Mouse (Mus musculus) midbrain, embryonic 15.5 days (tissue): ENCODE measurements at regions not wholly inside any gene's neighbourhood (a gene's known extent, or its start where the extent isn't known, plus 50 kb on each side); places are given as distances from the start of the nearest gene placed in this dataset.

Source experiments
- ATAC-seq: fragments of 200-750 bp; cut with Nextera tagmentation; replicated peaks from 2 replicates; pipeline ENCODE4 v1.8.0; 2017; ENCODE audit warnings: moderate TSS enrichment
- H3K27ac ChIP-seq: fragments of 300-500 bp; sonication (generic); 2 replicates; pipeline ENCODE4 v1.5.1; 2015; ENCODE audit warnings: mild to moderate bottlenecking, inconsistent platforms
- H3K27me3 ChIP-seq: fragments of 300-500 bp; sonication (generic); replicated peaks from 2 replicates; pipeline ENCODE4 v1.6.1; 2015; ENCODE audit warnings: inconsistent platforms
- H3K36me3 ChIP-seq: fragments of 300-500 bp; sonication (generic); replicated peaks from 2 replicates; pipeline ENCODE4 v1.6.1; 2015; ENCODE audit warnings: inconsistent platforms
- H3K4me1 ChIP-seq: fragments of 300-500 bp; sonication (generic); 2 replicates; pipeline ENCODE4 v1.6.1; 2015; ENCODE audit warnings: inconsistent platforms
- H3K4me2 ChIP-seq: fragments of 300-500 bp; sonication (generic); 2 replicates; pipeline ENCODE4 v1.6.1; 2015; ENCODE audit warnings: inconsistent platforms, mild to moderate bottlenecking, moderate library complexity
- H3K4me3 ChIP-seq: fragments of 300-500 bp; sonication (generic); 2 replicates; pipeline ENCODE4 v1.5.1; 2015; ENCODE audit warnings: mild to moderate bottlenecking, inconsistent platforms
- H3K9ac ChIP-seq: fragments of 300-500 bp; sonication (generic); 2 replicates; pipeline ENCODE4 v1.6.1; 2015; ENCODE audit warnings: mild to moderate bottlenecking, inconsistent platforms
- H3K9me3 ChIP-seq: fragments of 300-500 bp; sonication (generic); 2 replicates; pipeline ENCODE4 v1.6.1; 2016; ENCODE audit warnings: inconsistent platforms
- WGBS: fragments of 180-500 bp; shearing (Covaris S2); methylation state at CpG from one replicate; pipeline ENCODE4 v1.1.7; 2015; ENCODE audit warnings: mixed read lengths; 5-methylcytosine and 5-hydroxymethylcytosine counted together

DNA sequence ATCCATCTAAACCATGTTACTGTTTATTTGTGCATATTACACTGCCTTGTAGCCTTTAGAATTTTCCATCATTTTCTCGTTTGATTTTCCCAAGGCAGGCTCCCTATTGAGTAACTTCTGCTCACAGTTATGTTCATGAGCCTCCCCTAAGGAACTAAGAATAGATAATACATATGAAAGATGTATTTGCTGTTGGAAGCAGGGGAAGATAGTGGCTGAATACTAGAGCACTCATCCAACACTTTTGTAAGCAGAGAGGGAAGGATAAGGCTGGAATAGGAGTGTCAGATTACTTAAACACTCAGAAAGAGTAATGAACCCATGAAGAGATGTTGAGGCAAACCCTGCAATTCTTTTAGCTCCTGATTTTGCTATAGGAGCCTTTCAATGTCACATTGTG lies 1055.1 kb downstream of the Brinp1 start:
- H3K4me2 ChIP-seq, result no peak overlapping the region
- H3K4me3 ChIP-seq, result no peak overlapping the region
- no peaks in the 10 kb centered on the region for H3K36me3 ChIP-seq
- ATAC-seq, result no peak
- WGBS, result 87% methylated on average over 1 of the region's 1 CpGs
- H3K27me3 ChIP-seq, result no peaks in the 10 kb centered on the region
- no peaks in the 10 kb centered on the region for H3K4me1 ChIP-seq
- H3K27ac ChIP-seq, result no peak overlapping the region
- no peak overlapping the region for H3K9ac ChIP-seq
- H3K9me3 ChIP-seq, result no peaks in the 10 kb centered on the region

DNA sequence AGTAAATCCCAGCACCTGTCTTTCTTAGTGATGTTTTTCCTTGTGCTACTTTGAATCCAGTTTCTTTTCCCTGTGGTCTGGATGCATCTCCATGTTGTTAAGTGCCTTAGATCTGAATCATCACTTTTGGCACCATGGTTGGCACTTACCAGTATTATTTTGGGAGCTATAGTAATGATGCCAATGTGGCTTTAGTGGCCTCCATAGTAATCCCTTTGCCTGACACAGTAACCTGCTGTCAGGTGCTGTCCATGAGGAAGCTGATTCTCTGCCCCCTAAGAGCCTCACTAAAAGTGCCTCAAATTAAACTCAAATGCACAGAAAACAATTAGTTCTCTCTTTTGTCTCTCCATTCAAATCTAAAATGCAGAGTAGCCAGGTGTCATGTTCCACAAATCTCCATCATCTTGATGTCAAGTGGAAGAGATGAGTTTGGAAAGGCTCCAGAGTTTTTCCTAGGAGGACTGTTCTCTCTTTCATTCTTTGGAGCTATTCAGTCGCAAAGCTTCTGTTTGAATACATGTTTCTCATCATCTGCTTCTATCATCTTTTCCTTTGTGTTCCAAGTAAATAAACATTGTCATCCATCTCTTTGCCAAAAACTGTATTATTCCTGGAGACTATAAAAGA lies 1062.1 kb downstream of the Brinp1 start:
- H3K4me2 ChIP-seq, result no peak overlapping the region
- no peak overlapping the region for H3K4me3 ChIP-seq
- no peak overlapping the region for H3K27ac ChIP-seq
- no peaks in the 10 kb centered on the region for H3K36me3 ChIP-seq
- no peaks in the 10 kb centered on the region for H3K27me3 ChIP-seq
- no peaks in the 10 kb centered on the region for H3K4me1 ChIP-seq
- no peak overlapping the region for H3K9ac ChIP-seq
- 65% methylated on average over 1 of the region's 1 CpGs for WGBS
- no peak for ATAC-seq
- no peaks in the 10 kb centered on the region for H3K9me3 ChIP-seq

DNA sequence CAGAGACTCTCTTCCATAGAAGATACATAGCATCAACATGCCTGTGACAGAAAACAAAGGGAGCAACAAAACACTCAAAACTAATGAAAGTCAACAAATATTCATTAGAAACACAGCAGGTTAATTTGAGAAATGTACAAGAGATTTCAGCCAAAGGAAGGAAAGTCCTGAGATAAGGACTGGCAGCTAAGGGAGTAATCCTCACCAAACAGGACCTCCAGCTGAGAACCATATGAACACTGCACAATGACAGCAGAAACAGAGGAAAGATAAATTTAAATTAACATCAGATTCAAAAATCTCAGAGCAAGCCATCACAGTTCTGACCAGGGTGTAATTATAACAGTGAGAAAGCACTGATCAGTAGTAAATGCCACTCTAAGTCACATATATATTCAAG lies 1060.6 kb downstream of the Tlr4 start:
- H3K9ac ChIP-seq, result no peak overlapping the region
- no peak overlapping the region for H3K27ac ChIP-seq
- no peaks in the 10 kb centered on the region for H3K36me3 ChIP-seq
- H3K27me3 ChIP-seq, result no peaks in the 10 kb centered on the region
- H3K4me1 ChIP-seq, result no peaks in the 10 kb centered on the region
- no peaks in the 10 kb centered on the region for H3K9me3 ChIP-seq
- no peak overlapping the region for H3K4me3 ChIP-seq
- ATAC-seq, result no peak
- no peak overlapping the region for H3K4me2 ChIP-seq

DNA sequence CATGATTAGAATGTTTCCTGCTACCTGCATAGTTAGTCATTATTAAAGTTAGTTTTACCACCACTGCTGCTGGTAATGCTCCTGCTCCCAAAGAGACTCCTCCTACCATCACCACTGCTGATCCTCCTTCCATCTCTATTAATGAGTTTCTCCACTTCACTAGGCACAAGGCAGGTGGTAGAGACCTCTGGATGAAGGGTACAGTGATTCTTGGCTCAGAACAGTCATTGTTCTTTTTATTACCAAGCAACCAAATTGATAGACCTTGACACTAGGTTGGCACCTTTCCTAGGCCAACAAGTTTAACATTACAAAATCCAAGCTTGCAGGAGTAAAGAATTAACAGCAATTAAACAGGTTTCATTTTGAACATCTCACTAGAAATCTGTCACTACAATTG lies 1057.8 kb downstream of the Tlr4 start:
- no peaks in the 10 kb centered on the region for H3K4me1 ChIP-seq
- H3K27me3 ChIP-seq, result no peaks in the 10 kb centered on the region
- H3K9ac ChIP-seq, result no peak overlapping the region
- no peaks in the 10 kb centered on the region for H3K9me3 ChIP-seq
- H3K36me3 ChIP-seq, result no peaks in the 10 kb centered on the region
- no peak overlapping the region for H3K27ac ChIP-seq
- H3K4me2 ChIP-seq, result no peak overlapping the region
- ATAC-seq, result no peak
- H3K4me3 ChIP-seq, result no peak overlapping the region

DNA sequence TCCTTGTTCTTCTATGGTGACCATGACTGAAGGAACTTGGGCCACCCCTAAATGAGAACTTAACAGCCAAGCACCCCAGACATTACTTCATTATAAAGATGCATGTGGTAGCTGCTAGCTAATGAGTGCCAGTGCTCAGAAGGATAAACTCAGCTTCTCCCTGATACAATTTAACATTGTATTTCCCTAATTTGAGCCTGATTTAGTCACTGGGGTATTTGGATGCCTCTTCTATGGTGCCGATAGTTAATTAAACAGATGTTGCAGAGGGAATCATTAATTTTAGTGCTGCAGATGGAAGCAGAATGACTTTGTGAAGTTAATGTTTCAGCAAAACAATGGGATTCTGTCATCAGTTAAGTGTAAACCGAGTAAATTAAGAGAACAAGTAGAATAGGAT lies 1034.8 kb downstream of the Tlr4 start:
- H3K4me2 ChIP-seq, result no peak overlapping the region
- no peak overlapping the region for H3K27ac ChIP-seq
- WGBS, result 78% methylated on average over 2 of the region's 2 CpGs
- no peaks in the 10 kb centered on the region for H3K4me1 ChIP-seq
- no peaks in the 10 kb centered on the region for H3K9me3 ChIP-seq
- no peaks in the 10 kb centered on the region for H3K36me3 ChIP-seq
- no peak overlapping the region for H3K9ac ChIP-seq
- no peak overlapping the region for H3K4me3 ChIP-seq
- ATAC-seq, result no peak
- no peaks in the 10 kb centered on the region for H3K27me3 ChIP-seq

DNA sequence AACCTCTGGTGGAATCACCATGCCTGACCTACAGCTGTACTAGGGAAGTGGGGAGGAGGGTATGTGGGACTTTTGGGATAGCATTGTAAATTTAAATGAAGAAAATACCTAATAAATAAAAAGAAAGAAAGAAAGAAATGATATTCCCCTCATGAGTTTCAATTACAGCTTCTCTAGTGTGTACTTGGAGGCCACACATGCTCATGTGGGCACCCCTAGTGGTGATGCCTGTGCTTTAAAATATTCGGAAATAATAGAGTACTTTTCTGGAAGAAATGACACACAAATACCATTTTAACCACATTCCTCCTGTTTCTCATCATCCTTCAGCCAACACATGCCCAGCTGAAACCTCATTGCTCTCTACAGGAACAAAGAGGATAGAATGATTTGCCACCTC lies 1034.4 kb downstream of the Tlr4 start:
- 92% methylated on average over 1 of the region's 1 CpGs for WGBS
- Histone ChIP-seq H3K27ac (no peak overlapping the region), H3K36me3 (no peaks in the 10 kb centered on the region), H3K9ac (no peak overlapping the region), H3K4me2 (no peak overlapping the region), H3K4me3 (no peak overlapping the region), H3K4me1 (no peaks in the 10 kb centered on the region), H3K27me3 (no peaks in the 10 kb centered on the region), H3K9me3 (no peaks in the 10 kb centered on the region)
- no peak for ATAC-seq

DNA sequence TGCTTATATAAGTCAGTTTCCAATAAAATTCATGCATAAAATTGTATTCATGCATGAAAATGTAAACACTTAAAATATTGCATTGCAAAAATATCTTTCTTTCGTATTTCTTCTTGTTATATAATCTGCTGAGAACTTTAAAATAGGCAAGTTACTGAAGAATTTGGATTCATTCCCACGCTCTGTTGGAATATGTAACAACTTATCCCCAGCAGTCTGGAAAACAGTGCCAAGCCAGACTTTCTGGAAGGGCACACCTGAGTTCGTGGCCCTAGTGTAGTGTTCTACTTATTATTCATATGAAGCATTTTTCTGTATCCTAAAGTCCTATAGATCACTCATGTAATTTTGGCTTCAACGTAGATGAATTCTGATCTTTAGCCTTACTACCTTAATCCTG lies 1025.6 kb downstream of the Tlr4 start:
- WGBS, result 87% methylated on average over 4 of the region's 4 CpGs
- H3K4me2 ChIP-seq, result no peak overlapping the region
- ATAC-seq, result no peak
- no peaks in the 10 kb centered on the region for H3K36me3 ChIP-seq
- H3K27me3 ChIP-seq, result no peaks in the 10 kb centered on the region
- no peak overlapping the region for H3K27ac ChIP-seq
- no peak overlapping the region for H3K9ac ChIP-seq
- H3K4me3 ChIP-seq, result no peak overlapping the region
- no peaks in the 10 kb centered on the region for H3K9me3 ChIP-seq
- no peaks in the 10 kb centered on the region for H3K4me1 ChIP-seq

DNA sequence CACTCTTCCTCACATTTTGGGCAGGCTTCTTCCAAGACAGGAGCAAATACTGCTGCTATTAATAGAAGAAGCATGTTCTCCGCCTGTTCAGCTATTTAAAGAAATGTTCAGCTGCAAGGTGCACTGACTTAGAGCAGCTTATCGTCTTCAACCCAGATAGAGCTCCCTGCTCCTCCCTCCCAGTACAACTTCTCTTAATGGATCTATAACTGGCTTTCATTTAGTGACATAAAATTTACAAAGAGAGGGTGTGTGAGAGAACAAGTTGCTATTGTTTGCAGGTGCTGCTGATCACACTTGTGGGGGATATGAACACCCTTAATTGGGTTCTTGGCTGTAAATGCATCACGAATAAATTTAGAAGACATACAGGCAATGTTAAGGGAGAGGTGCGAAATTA lies 1006.0 kb downstream of the Tlr4 start:
- no peaks in the 10 kb centered on the region for H3K9me3 ChIP-seq
- no peaks in the 10 kb centered on the region for H3K4me1 ChIP-seq
- 81% methylated on average over 4 of the region's 4 CpGs for WGBS
- H3K27me3 ChIP-seq, result no peaks in the 10 kb centered on the region
- H3K4me3 ChIP-seq, result no peak overlapping the region
- no peak overlapping the region for H3K27ac ChIP-seq
- no peaks in the 10 kb centered on the region for H3K36me3 ChIP-seq
- ATAC-seq, result no peak
- H3K4me2 ChIP-seq, result no peak overlapping the region
- H3K9ac ChIP-seq, result no peak overlapping the region

DNA sequence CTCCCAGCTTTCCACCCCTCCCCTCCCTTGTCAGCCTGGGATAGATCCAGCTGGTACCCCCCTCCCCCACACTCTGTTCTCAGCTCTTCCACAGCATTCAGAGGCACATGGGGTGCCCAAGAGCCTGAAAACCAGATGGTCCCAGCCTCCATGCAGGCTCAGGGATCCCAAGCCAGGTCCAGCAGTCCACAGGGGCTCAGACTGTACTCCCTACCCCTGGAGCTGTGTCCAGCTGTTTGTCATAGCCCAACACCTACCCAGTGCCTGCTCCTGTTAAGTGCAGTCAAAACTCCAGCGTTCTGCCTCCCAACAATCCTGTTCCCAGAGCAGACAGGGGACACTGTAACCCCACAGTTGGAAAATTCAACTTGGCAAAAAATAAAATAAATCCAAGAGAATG lies 998.1 kb downstream of the Tlr4 start:
- Histone ChIP-seq H3K4me1 (no peaks in the 10 kb centered on the region), H3K9ac (no peak overlapping the region), H3K36me3 (no peaks in the 10 kb centered on the region), H3K9me3 (no peaks in the 10 kb centered on the region), H3K27me3 (no peaks in the 10 kb centered on the region), H3K4me2 (no peak overlapping the region), H3K4me3 (no peak overlapping the region), H3K27ac (no peak overlapping the region)
- ATAC-seq, result no peak
- whole genome bisulfite sequencing, result 56% methylated on average over 1 of the region's 1 CpGs

DNA sequence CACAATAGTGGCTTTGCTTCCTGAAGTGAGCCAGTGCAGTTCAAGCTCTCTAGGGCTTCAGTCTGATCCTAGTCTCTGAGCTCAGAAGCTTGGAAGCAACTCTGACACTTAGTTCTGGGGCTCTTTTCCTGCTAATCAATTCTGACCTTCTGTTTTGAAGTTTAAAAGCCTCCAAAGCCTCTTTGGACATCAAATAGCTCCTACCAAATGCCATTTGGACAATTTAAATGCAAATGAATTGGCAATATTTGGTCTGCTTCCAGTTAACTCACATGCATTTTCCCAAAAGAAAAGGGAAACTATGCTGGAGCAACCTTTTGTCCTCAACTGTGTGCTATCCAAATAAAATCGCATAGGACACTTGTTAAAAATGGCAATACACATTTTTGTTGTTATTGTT lies 968.7 kb downstream of the Tlr4 start:
- no peak for ATAC-seq
- Histone ChIP-seq H3K9ac (no peak overlapping the region), H3K36me3 (no peaks in the 10 kb centered on the region), H3K27me3 (no peaks in the 10 kb centered on the region), H3K27ac (no peak overlapping the region), H3K4me3 (no peak overlapping the region), H3K4me2 (no peak overlapping the region), H3K9me3 (no peaks in the 10 kb centered on the region), H3K4me1 (peaks cover 5% of the 10 kb centered on the region; the same call in 1 of the 2 replicates)
- WGBS, result 30% methylated on average over 1 of the region's 1 CpGs
